11 mouse cellular contexts compared by ENCODE assay signal in the genomic region with DNA sequence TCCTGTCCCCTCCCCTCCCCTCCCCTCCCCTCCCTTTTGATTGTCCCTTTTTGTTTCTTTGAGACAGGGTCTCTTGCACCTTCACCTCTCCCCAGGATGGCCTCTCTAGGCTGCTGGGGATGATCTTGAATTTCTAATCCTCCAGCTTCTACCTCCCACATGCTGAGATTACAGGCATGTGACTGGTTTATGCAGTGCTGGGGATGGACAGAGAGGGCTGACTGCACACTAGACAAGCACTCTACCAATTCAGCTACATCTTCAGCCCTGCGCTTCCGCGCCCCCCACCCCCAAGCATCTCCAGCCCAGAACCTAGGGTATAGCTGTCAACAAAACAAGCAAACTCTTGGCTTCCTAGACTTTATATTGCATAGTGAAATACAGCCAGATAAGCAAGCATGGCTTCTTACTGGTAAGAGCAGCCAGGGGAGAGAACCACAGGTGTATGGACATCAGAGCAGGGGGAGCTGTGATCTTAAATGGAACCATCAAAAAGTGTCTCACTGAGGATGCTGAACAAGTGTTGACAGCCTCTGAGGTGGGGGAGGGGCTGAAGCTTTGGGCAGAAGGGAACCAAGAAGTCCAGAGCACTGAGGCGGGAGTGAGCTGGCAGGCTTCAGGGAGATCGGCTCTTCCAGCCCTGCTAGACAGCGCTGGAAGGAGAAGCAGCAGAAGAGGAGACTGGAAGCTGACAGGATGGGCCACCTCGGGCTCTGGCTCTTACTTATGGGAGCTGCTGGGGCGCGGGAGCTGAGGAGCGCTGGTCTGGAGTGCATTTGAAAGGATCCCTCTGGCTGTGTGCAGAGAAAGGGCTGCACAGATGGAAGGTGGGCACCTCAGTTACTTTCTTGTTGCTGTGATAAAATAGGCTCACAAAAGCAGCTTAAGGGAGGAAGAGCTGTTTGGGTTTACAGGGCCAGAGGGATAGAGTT. TPM values are rescaled to one million over a fixed set of nuclear protein-coding genes. Genes with fewer than 3 reads are reported as not detected.
DNase-seq lines count a peak whose midpoint lies in the region; ATAC-seq lines count a peak whose summit lies in the region.
"Had no signal": no experiment of that assay in that cellular context is flagged by ENCODE, and none has a peak within 500 bp of the region (broad histone marks: within the 10 kb centered on the region; RNA-seq: fewer than 3 reads in every experiment).

No protein-coding gene starts in this region.

- H3K9me3 ChIP-seq in hindbrain, embryonic 13.5 days = no peaks in the 10 kb centered on the region
- H3K9me3 ChIP-seq in midbrain, embryonic 11.5 days (ENCODE audit: control insufficient read depth, low read length) = no peaks in the 10 kb centered on the region

- no peak overlapping the region for H3K4me3 ChIP-seq in hindbrain, embryonic 13.5 days
- no peak overlapping the region for H3K4me3 ChIP-seq in midbrain, embryonic 11.5 days (ENCODE audit: low read depth, low read length)

- no peak overlapping the region for H3K27ac ChIP-seq in hindbrain, embryonic 13.5 days
- no peak overlapping the region for H3K27ac ChIP-seq in midbrain, embryonic 11.5 days (ENCODE audit: low read depth, low read length)

- H3K36me3 ChIP-seq in hindbrain, embryonic 13.5 days = no peaks in the 10 kb centered on the region
- H3K36me3 ChIP-seq in midbrain, embryonic 11.5 days (ENCODE audit: control insufficient read depth, insufficient read depth, low read length) = no peaks in the 10 kb centered on the region

- peak overlapping the region; percentile 20 for H3K4me2 ChIP-seq in hindbrain, embryonic 13.5 days
- peak overlapping the region; percentile 3; the same call in 1 of the 2 replicates for H3K4me2 ChIP-seq in midbrain, embryonic 11.5 days

- ATAC-seq in hindbrain, embryonic 13.5 days (ENCODE audit: low FRiP score) = no peak
- peak; percentile 30; the same call in 1 of the 2 replicates for ATAC-seq in midbrain, embryonic 11.5 days (ENCODE audit: low FRiP score)

- H3K9ac ChIP-seq in hindbrain, embryonic 13.5 days = 0 out of 2 replicates have a peak overlapping the region, but pooled peaks have one; percentile 46
- no peak overlapping the region for H3K9ac ChIP-seq in midbrain, embryonic 11.5 days (ENCODE audit: low read length)

- H3K27me3 ChIP-seq in hindbrain, embryonic 13.5 days = 0 out of 2 replicates have a peak, but pooled peaks cover 13% of the 10 kb centered on the region
- H3K27me3 ChIP-seq in midbrain, embryonic 11.5 days (ENCODE audit: control insufficient read depth, insufficient read depth, low read length) = no peaks in the 10 kb centered on the region

- peaks cover 4% of the 10 kb centered on the region; the same call in 1 of the 2 replicates for H3K4me1 ChIP-seq in hindbrain, embryonic 13.5 days (replicated peaks)
- H3K4me1 ChIP-seq in midbrain, embryonic 11.5 days (ENCODE audit: control insufficient read depth, insufficient read depth, low read length) = no peaks in the 10 kb centered on the region

- peak; percentile 29 for DNase-seq in embryo, embryonic 11 days
- DNase-seq in embryo, embryonic 9.5 days (ENCODE audit: extremely low spot score) = no peak
- DNase-seq in ZHBTc4 (ENCODE audit: low read depth, low spot score) = peak; percentile 40
- no peak for DNase-seq in midbrain, embryonic 11.5 days (ENCODE audit: low spot score, missing footprints)
- no peak for DNase-seq in c-Kit-positive CD71-positive TER-119-positive erythroid progenitor cells, embryonic 14.5 days (ENCODE audit: low spot score)
- no peak for DNase-seq in gastrocnemius, adult 8-10 months (ENCODE audit: low spot score in 2 of 2)
- no peak for DNase-seq in gastrocnemius, postnatal 25 days

- 22% methylated on average over 10 of the region's 10 CpGs for WGBS in hindbrain, embryonic 13.5 days
- WGBS in midbrain, embryonic 11.5 days = 16% methylated on average over 10 of the region's 10 CpGs

RNA-seq across cellular contexts. Expression of gene Wfdc2, which starts 12.0 kb away (rescaled TPM):
- polyA plus RNA-seq in hindbrain, embryonic 13.5 days (2015; fragmentation: Nextera tagmentation; extraction: Ambion mirVana) = 4.5 and 5.5 TPM in 2 replicates
- 15.4 and 21.7 TPM in 2 replicates for polyA plus RNA-seq in midbrain, embryonic 11.5 days (2014; fragmentation: Nextera tagmentation; extraction: Ambion mirVana)
- not detected for total RNA-seq in gastrocnemius, adult 8-10 months (2022)
- total RNA-seq in gastrocnemius, postnatal 25 days (2021) = not detected
- total RNA-seq: megakaryocyte-erythroid progenitor cell, adult 5-6 weeks had no signal

RNA-seq across cellular contexts. Expression of gene Spint3, which starts 23.0 kb away (rescaled TPM):
- polyA plus RNA-seq in hindbrain, embryonic 13.5 days (2015; fragmentation: Nextera tagmentation; extraction: Ambion mirVana) = not detected in 2 replicates
- not detected in 2 replicates for polyA plus RNA-seq in midbrain, embryonic 11.5 days (2014; fragmentation: Nextera tagmentation; extraction: Ambion mirVana)
- not detected for total RNA-seq in gastrocnemius, adult 8-10 months (2022)
- not detected for total RNA-seq in gastrocnemius, postnatal 25 days (2021)
- total RNA-seq: liver, adult 2 months; megakaryocyte-erythroid progenitor cell, adult 5-6 weeks had no signal
- polyA plus RNA-seq: liver, adult 2 months; spleen, adult 2 months had no signal

RNA-seq across cellular contexts. Expression of gene Wfdc6a, which starts 35.0 kb away (rescaled TPM):
- not detected in 2 replicates for polyA plus RNA-seq in hindbrain, embryonic 13.5 days (2015; fragmentation: Nextera tagmentation; extraction: Ambion mirVana)
- polyA plus RNA-seq in midbrain, embryonic 11.5 days (2014; fragmentation: Nextera tagmentation; extraction: Ambion mirVana) = not detected in 2 replicates
- total RNA-seq in gastrocnemius, adult 8-10 months (2022) = not detected
- total RNA-seq in gastrocnemius, postnatal 25 days (2021) = not detected
- total RNA-seq: liver, adult 2 months; megakaryocyte-erythroid progenitor cell, adult 5-6 weeks had no signal

RNA-seq across cellular contexts. Expression of gene Eppin, which starts 43.2 kb away (rescaled TPM):
- polyA plus RNA-seq in hindbrain, embryonic 13.5 days (2015; fragmentation: Nextera tagmentation; extraction: Ambion mirVana) = not detected in 2 replicates
- not detected in 2 replicates for polyA plus RNA-seq in midbrain, embryonic 11.5 days (2014; fragmentation: Nextera tagmentation; extraction: Ambion mirVana)
- total RNA-seq in gastrocnemius, adult 8-10 months (2022) = not detected
- total RNA-seq in gastrocnemius, postnatal 25 days (2021) = not detected
- total RNA-seq: liver, adult 2 months; megakaryocyte-erythroid progenitor cell, adult 5-6 weeks had no signal
- polyA plus RNA-seq: liver, adult 2 months; spleen, adult 2 months had no signal

RNA-seq across cellular contexts. Expression of gene Pigt, which starts 52.9 kb away (rescaled TPM):
- 67.3 and 71.1 TPM in 2 replicates for polyA plus RNA-seq in hindbrain, embryonic 13.5 days (2015; fragmentation: Nextera tagmentation; extraction: Ambion mirVana)
- 48.1 and 51.9 TPM in 2 replicates for polyA plus RNA-seq in midbrain, embryonic 11.5 days (2014; fragmentation: Nextera tagmentation; extraction: Ambion mirVana)
- 10 to 100 TPM; 27.2 to 33.2 (median 30.0) TPM for total RNA-seq in gastrocnemius, adult 8-10 months (2022)
- 10 to 100 TPM; 27.7 to 39.4 TPM for total RNA-seq in gastrocnemius, postnatal 25 days (2021)

Comparison
In these comparisons a context has a peak if more than half of its experiments do, and no peak if none do; other contexts are left out.
1. DNase-seq: peak in embryo, embryonic 11 days (single experiment) and ZHBTc4 (single experiment); none in embryo, embryonic 9.5 days (single experiment), midbrain, embryonic 11.5 days (single experiment), c-Kit-positive CD71-positive TER-119-positive erythroid progenitor cells, embryonic 14.5 days (single experiment), gastrocnemius, adult 8-10 months (0 of 2) and gastrocnemius, postnatal 25 days (single experiment).